Mouse (Mus musculus) hindbrain, embryonic 16.5 days (tissue): ENCODE data around the gene Slc9a8. TPM values are rescaled to one million over a fixed set of nuclear protein-coding genes. Genes with fewer than 3 reads are reported as not detected.

ENCODE experiments used
- ATAC-seq: fragments of 200-750 bp; cut with Nextera tagmentation; 2 replicates; pipeline ENCODE4 v1.8.0; 2017; ENCODE audit warnings: moderate TSS enrichment, moderate library complexity
- H3K27ac ChIP-seq: fragments of 300-500 bp; sonication (generic); 2 replicates; pipeline ENCODE4 v1.5.1; 2014; ENCODE audit warnings: low read depth, mild to moderate bottlenecking, control low read depth, low read length, moderate library complexity
- H3K27me3 ChIP-seq: fragments of 300-500 bp; sonication (generic); replicated peaks from 2 replicates; pipeline ENCODE4 v1.6.1; 2014; ENCODE audit warnings: low read length; ENCODE audit not compliant: control insufficient read depth, insufficient read depth
- H3K36me3 ChIP-seq: fragments of 300-500 bp; sonication (generic); 2 replicates; pipeline ENCODE4 v1.6.1; 2014; ENCODE audit warnings: mild to moderate bottlenecking, low read length, moderate library complexity, mixed read lengths; ENCODE audit not compliant: control insufficient read depth, insufficient read depth
- H3K4me1 ChIP-seq: fragments of 300-500 bp; sonication (generic); 2 replicates; pipeline ENCODE4 v1.6.1; 2014; ENCODE audit warnings: low read depth, low read length; ENCODE audit not compliant: control insufficient read depth, insufficient read depth
- H3K4me2 ChIP-seq: fragments of 300-500 bp; sonication (generic); 2 replicates; pipeline ENCODE4 v1.6.1; 2014; ENCODE audit warnings: mild to moderate bottlenecking, low read length, control low read depth, moderate library complexity
- H3K4me3 ChIP-seq: fragments of 300-500 bp; sonication (generic); 2 replicates; pipeline ENCODE4 v1.5.1; 2014; ENCODE audit warnings: mild to moderate bottlenecking, low read length, control low read depth, moderate library complexity
- H3K9ac ChIP-seq: fragments of 300-500 bp; sonication (generic); 2 replicates; pipeline ENCODE4 v1.6.1; 2014; ENCODE audit warnings: low read depth, mild to moderate bottlenecking, control low read depth, low read length, moderate library complexity
- H3K9me3 ChIP-seq: fragments of 300-500 bp; sonication (generic); 2 replicates; pipeline ENCODE4 v1.6.1; 2014; ENCODE audit warnings: mild to moderate bottlenecking, low read length, moderate library complexity; ENCODE audit not compliant: control insufficient read depth
- WGBS: fragments of 180-500 bp; shearing (Covaris S2); extraction: QIAGEN DNeasy Blood & Tissue Kit; methylation state at CpG from one replicate; pipeline ENCODE4 v1.1.7; 2014; 5-methylcytosine and 5-hydroxymethylcytosine counted together
- polyA plus RNA-seq: library from polyadenylated mRNA; unstranded; fragments of >200 nt; fragmentation: Nextera tagmentation; extraction: Ambion mirVana; gene quantifications from 2 replicates; pipeline ENCODE4 v1.2.1, GENCODE M21; 2015

Slc9a8 gene
- polyA plus RNA-seq, 1 experiment from 2014 or later = 18.7 TPM

DNA sequence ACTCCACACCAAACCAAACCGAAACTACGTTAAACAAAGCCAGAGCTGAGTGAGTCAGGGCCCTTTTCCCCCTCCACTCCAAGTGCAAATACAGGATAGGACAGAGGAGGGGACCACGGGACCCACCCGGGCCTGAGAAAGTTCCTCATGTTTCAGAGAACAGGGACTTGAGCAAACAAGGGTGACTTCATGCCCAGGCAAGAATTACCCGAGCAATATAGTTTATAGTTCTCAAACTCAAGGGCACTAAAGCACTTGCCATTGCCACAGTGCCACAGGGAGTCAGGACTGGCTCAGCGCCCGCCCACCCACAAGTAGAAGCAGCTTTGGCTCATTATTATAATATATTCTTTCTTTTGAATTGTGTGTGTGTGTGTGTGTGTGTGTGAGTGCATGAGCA is 18.4 kb upstream of the Slc9a8 start:
- WGBS = 82% methylated on average over 7 of the region's 7 CpGs
- Histone ChIP-seq H3K4me1 (no peaks in the 10 kb centered on the region), H3K9me3 (peaks cover 2% of the 10 kb centered on the region; the same call in 1 of the 2 replicates), H3K9ac (no peak overlapping the region), H3K27me3 (no peaks in the 10 kb centered on the region), H3K4me2 (no peak overlapping the region), H3K36me3 (no peaks in the 10 kb centered on the region), H3K4me3 (no peak overlapping the region), H3K27ac (no peak overlapping the region)
- no peak for ATAC-seq

DNA sequence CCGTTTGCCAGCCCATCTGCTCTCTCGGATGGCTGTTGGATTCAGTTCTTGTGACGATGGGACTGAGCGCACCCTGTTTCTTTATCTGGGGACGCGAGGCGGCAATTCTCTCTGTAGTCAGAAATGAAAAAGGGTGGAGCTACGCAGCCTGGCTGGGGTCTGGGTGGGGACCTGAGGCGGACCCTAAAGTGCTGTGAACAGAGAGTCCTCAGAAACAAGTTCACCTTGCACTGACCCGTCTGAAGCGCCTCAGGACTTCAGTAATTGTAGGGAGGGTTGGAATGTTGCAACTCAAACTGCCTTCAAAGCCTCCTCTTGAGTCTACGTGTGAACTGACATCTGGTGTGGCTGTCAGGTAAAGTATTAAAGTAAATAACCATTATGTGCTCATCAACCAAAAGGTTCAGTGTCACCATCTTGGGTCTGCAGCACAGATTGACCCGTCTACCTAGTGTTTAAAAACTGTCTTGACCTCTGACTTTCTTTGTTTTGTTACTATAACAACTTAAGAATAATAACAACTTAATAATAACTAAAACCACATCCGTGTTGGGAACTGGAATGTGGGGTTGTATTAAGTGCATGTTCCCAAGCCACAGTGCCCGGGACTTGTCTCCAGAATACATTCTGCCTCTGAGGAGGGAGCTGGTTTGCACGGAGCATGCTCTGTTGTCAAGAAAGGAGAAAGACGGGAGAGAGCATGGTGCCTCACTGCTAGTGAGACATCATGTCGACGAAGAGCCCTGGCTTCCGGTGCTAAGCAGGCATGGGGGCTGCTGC is 16.2 kb upstream of the Slc9a8 start:
- Histone ChIP-seq H3K36me3 (no peaks in the 10 kb centered on the region), H3K27me3 (no peaks in the 10 kb centered on the region), H3K4me2 (no peak overlapping the region), H3K4me1 (no peaks in the 10 kb centered on the region), H3K4me3 (no peak overlapping the region), H3K9me3 (peaks cover 2% of the 10 kb centered on the region; the same call in 1 of the 2 replicates), H3K9ac (no peak overlapping the region), H3K27ac (no peak overlapping the region)
- no peak for ATAC-seq
- WGBS = 84% methylated on average over 20 of the region's 20 CpGs

DNA sequence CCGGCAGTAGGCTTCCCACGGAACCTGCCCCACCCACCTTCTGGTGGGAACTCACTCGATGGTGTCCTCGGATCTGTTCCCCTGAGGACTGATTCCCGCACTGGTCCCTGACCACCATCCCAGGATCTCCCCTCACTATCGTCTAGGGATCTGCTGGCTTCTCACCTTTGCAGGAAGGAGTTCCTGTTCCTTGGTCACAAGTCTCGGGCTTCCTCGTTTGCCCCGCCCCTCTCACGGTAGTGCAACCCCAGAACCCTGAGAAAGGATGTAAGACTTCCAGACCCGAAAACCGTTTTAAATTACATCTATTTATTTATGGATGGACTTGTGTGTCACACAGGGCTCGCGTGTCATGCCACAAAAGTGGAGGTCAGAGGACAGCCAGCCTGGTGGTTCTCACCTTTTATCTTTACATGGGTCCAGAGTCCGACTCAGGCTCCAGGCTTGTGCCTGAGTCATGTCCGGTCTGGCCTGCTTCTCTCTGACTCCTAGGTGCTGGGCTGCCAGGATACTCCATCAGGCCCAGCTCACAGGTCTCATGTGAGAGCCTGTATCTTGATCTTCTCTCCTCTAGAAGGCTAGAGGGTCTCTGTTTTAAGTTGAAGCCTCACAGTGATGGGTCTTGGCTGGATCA is 14.1 kb upstream of the Slc9a8 start:
- no peaks in the 10 kb centered on the region for H3K36me3 ChIP-seq
- ATAC-seq = no peak
- no peak overlapping the region for H3K4me2 ChIP-seq
- H3K9ac ChIP-seq = no peak overlapping the region
- 92% methylated on average over 16 of the region's 16 CpGs for WGBS
- H3K4me3 ChIP-seq = no peak overlapping the region
- H3K27ac ChIP-seq = no peak overlapping the region
- H3K27me3 ChIP-seq = no peaks in the 10 kb centered on the region
- H3K9me3 ChIP-seq = peaks cover 2% of the 10 kb centered on the region; the same call in 1 of the 2 replicates
- H3K4me1 ChIP-seq = no peaks in the 10 kb centered on the region

GRCm38 (mm10) chr2:167414461-167414860 is 7.1 kb upstream of the Slc9a8 start:
- Histone ChIP-seq H3K36me3 (no peaks in the 10 kb centered on the region), H3K27ac (no peak overlapping the region), H3K4me2 (no peak overlapping the region), H3K27me3 (no peaks in the 10 kb centered on the region), H3K4me3 (no peak overlapping the region), H3K9me3 (no peaks in the 10 kb centered on the region), H3K9ac (no peak overlapping the region), H3K4me1 (no peaks in the 10 kb centered on the region)
- WGBS = 91% methylated on average over 5 of the region's 5 CpGs
- no peak for ATAC-seq

DNA sequence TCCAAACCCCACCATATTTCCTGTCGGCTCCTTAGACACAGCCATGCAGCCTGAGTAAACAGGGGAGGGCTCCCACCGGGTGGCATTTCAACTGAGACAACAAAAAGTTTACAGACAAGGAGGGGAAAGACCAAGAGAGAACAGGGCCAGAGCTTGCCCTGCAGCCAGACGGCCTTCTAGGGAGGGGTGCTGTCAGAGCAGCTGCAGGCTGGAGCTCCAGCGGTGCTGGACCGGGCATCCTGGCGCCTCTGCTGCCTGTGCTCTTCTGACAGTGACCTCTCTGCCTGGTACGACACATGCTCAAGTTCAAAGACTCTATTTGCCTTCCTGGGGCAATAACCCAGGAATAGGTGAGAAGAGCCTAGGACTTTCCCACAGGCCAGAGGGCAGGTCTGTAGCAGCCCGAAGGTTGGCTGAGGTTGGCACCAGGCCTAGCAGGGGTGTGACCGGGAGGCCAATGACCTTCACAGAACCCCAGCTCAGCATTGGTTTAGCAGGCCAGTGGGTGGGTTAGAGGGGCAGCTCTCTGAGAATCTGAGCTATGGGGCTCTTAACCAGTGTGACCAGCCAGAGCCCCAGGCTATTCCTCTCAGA is 5.4 kb upstream of the Slc9a8 start:
- H3K36me3 ChIP-seq = no peaks in the 10 kb centered on the region

GRCm38 (mm10) chr2:167417048-167417447 is 4.5 kb upstream of the Slc9a8 start:
- WGBS = 93% methylated on average over 3 of the region's 3 CpGs
- no peaks in the 10 kb centered on the region for H3K9me3 ChIP-seq
- no peak overlapping the region for H3K27ac ChIP-seq
- peaks cover 7% of the 10 kb centered on the region for H3K4me1 ChIP-seq
- no peak for ATAC-seq
- no peak overlapping the region for H3K9ac ChIP-seq
- no peaks in the 10 kb centered on the region for H3K27me3 ChIP-seq
- no peak overlapping the region for H3K4me2 ChIP-seq
- H3K4me3 ChIP-seq = no peak overlapping the region
- no peaks in the 10 kb centered on the region for H3K36me3 ChIP-seq

More for the DNA sequence above, 5.4 kb upstream of the Slc9a8 start:
- no peak for ATAC-seq
- no peaks in the 10 kb centered on the region for H3K27me3 ChIP-seq
- no peak overlapping the region for H3K4me3 ChIP-seq
- H3K9me3 ChIP-seq = no peaks in the 10 kb centered on the region
- peaks cover 7% of the 10 kb centered on the region for H3K4me1 ChIP-seq
- H3K27ac ChIP-seq = no peak overlapping the region
- WGBS = 73% methylated on average over 9 of the region's 9 CpGs
- H3K9ac ChIP-seq = no peak overlapping the region
- H3K4me2 ChIP-seq = no peak overlapping the region

GRCm38 (mm10) chr2:167417694-167418093 is 3.8 kb upstream of the Slc9a8 start:
- Histone ChIP-seq H3K4me2 (no peak overlapping the region), H3K4me3 (no peak overlapping the region), H3K9ac (no peak overlapping the region), H3K27me3 (no peaks in the 10 kb centered on the region), H3K4me1 (peaks cover 11% of the 10 kb centered on the region), H3K9me3 (no peaks in the 10 kb centered on the region), H3K27ac (no peak overlapping the region), H3K36me3 (no peaks in the 10 kb centered on the region)
- 37% methylated on average over 4 of the region's 4 CpGs for WGBS
- no peak for ATAC-seq

DNA sequence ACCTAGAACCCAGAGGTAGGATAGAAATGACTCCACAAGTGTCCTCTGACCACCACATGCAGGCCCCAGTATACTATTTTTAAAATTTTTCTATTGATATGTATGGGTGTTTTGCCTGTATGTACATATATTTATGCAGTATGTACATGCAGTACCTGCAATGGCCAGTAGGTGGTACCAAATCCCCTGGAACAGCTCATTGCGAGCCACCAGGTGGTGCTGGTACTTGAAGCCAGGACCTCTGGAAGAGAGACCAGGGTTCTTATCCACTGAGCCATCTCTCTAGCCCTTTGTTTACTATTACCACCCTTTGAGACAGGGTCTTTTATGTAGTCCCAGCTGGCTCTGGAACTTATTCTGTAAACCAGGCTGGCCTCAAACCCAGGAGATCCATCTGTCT is 2.3 kb upstream of the Slc9a8 start:
- Histone ChIP-seq H3K27me3 (no peaks in the 10 kb centered on the region), H3K36me3 (no peaks in the 10 kb centered on the region; the same call in 1 of the 2 replicates), H3K4me1 (peaks cover 16% of the 10 kb centered on the region), H3K9ac (no peak overlapping the region), H3K9me3 (no peaks in the 10 kb centered on the region), H3K4me3 (no peak overlapping the region), H3K27ac (no peak overlapping the region), H3K4me2 (no peak overlapping the region)
- no peak for ATAC-seq
- WGBS = 63% methylated on average over 1 of the region's 1 CpGs

DNA sequence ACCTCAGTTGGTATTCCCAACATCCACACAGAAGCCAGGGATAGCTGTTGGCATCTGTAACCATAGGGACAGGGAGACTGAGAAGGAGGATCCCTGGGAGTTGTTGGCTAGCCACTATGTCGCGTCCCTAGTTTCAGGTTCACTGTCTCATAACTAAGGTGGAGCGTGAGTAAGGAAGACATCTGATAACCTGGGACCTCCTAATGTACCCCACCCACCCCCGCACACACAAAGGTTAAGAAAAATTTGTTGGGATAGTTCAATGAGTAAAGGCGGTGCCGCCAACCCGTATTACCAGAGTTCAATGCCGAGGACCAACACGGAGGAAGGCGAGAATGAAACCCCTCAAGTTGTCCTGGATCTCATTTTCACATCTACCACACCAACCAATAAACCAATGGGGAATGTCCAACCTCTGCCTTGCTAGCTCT is 686 bp upstream of the Slc9a8 start:
- 28% methylated on average over 10 of the region's 10 CpGs for WGBS
- Histone ChIP-seq H3K36me3 (no peaks in the 10 kb centered on the region; the same call in 1 of the 2 replicates), H3K9me3 (no peaks in the 10 kb centered on the region), H3K9ac (peak overlapping the region; percentile 94), H3K4me1 (peaks cover 16% of the 10 kb centered on the region), H3K27me3 (no peaks in the 10 kb centered on the region), H3K4me3 (peak overlapping the region; percentile 77), H3K4me2 (peak overlapping the region; percentile 91), H3K27ac (peak overlapping the region; percentile 99)
- no peak for ATAC-seq
